In genomic region chrX:103259882-103260281, GRCm38 (mm10) we compare ENCODE assay signal across 9 mouse cellular contexts.
DNase-seq lines count a peak whose midpoint lies in the region; ATAC-seq and TF ChIP-seq lines count a peak whose summit lies in the region.
"Had no signal": no experiment of that assay in that cellular context is flagged by ENCODE, and none has a peak within 500 bp of the region (broad histone marks: within the 10 kb centered on the region; RNA-seq: fewer than 3 reads in every experiment).

No protein-coding gene starts in this region.

- H3K9me3 ChIP-seq in forebrain, embryonic 15.5 days = no peaks in the 10 kb centered on the region
- no peaks in the 10 kb centered on the region for H3K9me3 ChIP-seq in forebrain, embryonic 11.5 days (ENCODE audit: control insufficient read depth, low read length)
- no peaks in the 10 kb centered on the region for H3K9me3 ChIP-seq in liver, embryonic 12.5 days (replicated peaks)
- no peaks in the 10 kb centered on the region for H3K9me3 ChIP-seq in neural tube, embryonic 13.5 days
- H3K9me3 ChIP-seq: heart, embryonic 15.5 days had no signal

- peak; percentile 27 for TF ChIP-seq CTCF in liver, adult 2 months (IDR thresholded peaks at IDR 0.05; ENCODE audit: low read depth, low read length)

- WGBS in forebrain, embryonic 15.5 days = 5% methylated on average over 2 of the region's 2 CpGs
- 5% methylated on average over 2 of the region's 2 CpGs for whole genome bisulfite sequencing in forebrain, embryonic 11.5 days
- WGBS in liver, adult 2 months = 4% methylated on average over 2 of the region's 2 CpGs
- 2% methylated on average over 2 of the region's 2 CpGs for WGBS in liver, embryonic 12.5 days (ENCODE audit: insufficient replicate concordance)
- 2% methylated on average over 2 of the region's 2 CpGs for WGBS in neural tube, embryonic 13.5 days

- peak; percentile 58; the same call in 1 of the 2 replicates for ATAC-seq in forebrain, embryonic 15.5 days (replicated peaks)
- ATAC-seq in forebrain, embryonic 11.5 days (replicated peaks; ENCODE audit: low FRiP score) = no peak
- ATAC-seq in liver, embryonic 12.5 days = no peak
- ATAC-seq in neural tube, embryonic 13.5 days (ENCODE audit: low read depth) = 0 out of 2 replicates have a peak, but pooled peaks have one; percentile 59

- H3K36me3 ChIP-seq in forebrain, embryonic 15.5 days = no peaks in the 10 kb centered on the region
- no peaks in the 10 kb centered on the region for H3K36me3 ChIP-seq in forebrain, embryonic 11.5 days (ENCODE audit: control insufficient read depth, insufficient read depth, low read length)
- no peaks in the 10 kb centered on the region for H3K36me3 ChIP-seq in liver, adult 2 months (ENCODE audit: control insufficient read depth, insufficient read depth, low read length)
- no peaks in the 10 kb centered on the region for H3K36me3 ChIP-seq in liver, embryonic 12.5 days
- H3K36me3 ChIP-seq in neural tube, embryonic 13.5 days = no peaks in the 10 kb centered on the region
- H3K36me3 ChIP-seq: heart, embryonic 15.5 days had no signal

- no peaks in the 10 kb centered on the region for H3K4me1 ChIP-seq in forebrain, embryonic 15.5 days
- no peaks in the 10 kb centered on the region for H3K4me1 ChIP-seq in forebrain, embryonic 11.5 days (replicated peaks; ENCODE audit: control insufficient read depth, insufficient read depth, low read length)
- no peaks in the 10 kb centered on the region for H3K4me1 ChIP-seq in liver, adult 2 months (ENCODE audit: control insufficient read depth, insufficient read depth, low read length)
- no peaks in the 10 kb centered on the region for H3K4me1 ChIP-seq in liver, embryonic 12.5 days
- no peaks in the 10 kb centered on the region for H3K4me1 ChIP-seq in neural tube, embryonic 13.5 days (replicated peaks)
- H3K4me1 ChIP-seq: heart, embryonic 15.5 days had no signal

- H3K4me2 ChIP-seq in forebrain, embryonic 15.5 days (replicated peaks) = no peak overlapping the region
- no peak overlapping the region for H3K4me2 ChIP-seq in forebrain, embryonic 11.5 days (ENCODE audit: low read depth, low read length, severe bottlenecking)
- no peak overlapping the region for H3K4me2 ChIP-seq in liver, embryonic 12.5 days
- H3K4me2 ChIP-seq in neural tube, embryonic 13.5 days = no peak overlapping the region
- H3K4me2 ChIP-seq: heart, embryonic 15.5 days had no signal

- no peak overlapping the region for H3K4me3 ChIP-seq in forebrain, embryonic 15.5 days
- H3K4me3 ChIP-seq in forebrain, embryonic 11.5 days (ENCODE audit: low read depth, low read length) = no peak overlapping the region
- H3K4me3 ChIP-seq in liver, adult 2 months (ENCODE audit: insufficient read depth, low read depth, low read length) = no peak overlapping the region
- no peak overlapping the region for H3K4me3 ChIP-seq in liver, embryonic 12.5 days
- H3K4me3 ChIP-seq in neural tube, embryonic 13.5 days = no peak overlapping the region
- H3K4me3 ChIP-seq: heart, embryonic 15.5 days had no signal

- no peak for DNase-seq in forebrain, embryonic 11.5 days (ENCODE audit: low spot score)
- peak; percentile 30 for DNase-seq in liver, adult 2 months (ENCODE audit: extremely low read depth, low read depth, low spot score)
- DNase-seq in c-Kit-positive CD71-positive TER-119-negative erythroid progenitor cells, embryonic 14.5 days (ENCODE audit: low read depth) = peak; percentile 16
- peak; percentile 5 to 48 for DNase-seq in kidney, postnatal 36 days
- DNase-seq in urinary bladder, adult 18-20 months (ENCODE audit: low spot score in 2 of 2) = no peak

- H3K9ac ChIP-seq in forebrain, embryonic 15.5 days (replicated peaks) = no peak overlapping the region
- no peak overlapping the region for H3K9ac ChIP-seq in forebrain, embryonic 11.5 days (ENCODE audit: low read length)
- H3K9ac ChIP-seq in liver, adult 2 months (ENCODE audit: low read depth, low read length) = no peak overlapping the region
- H3K9ac ChIP-seq in liver, embryonic 12.5 days = no peak overlapping the region
- no peak overlapping the region for H3K9ac ChIP-seq in neural tube, embryonic 13.5 days
- H3K9ac ChIP-seq: heart, embryonic 15.5 days had no signal

- peaks cover 7% of the 10 kb centered on the region; the same call in 1 of the 2 replicates for H3K27me3 ChIP-seq in forebrain, embryonic 15.5 days
- peaks cover 6% of the 10 kb centered on the region; the same call in 1 of the 2 replicates for H3K27me3 ChIP-seq in forebrain, embryonic 11.5 days (ENCODE audit: control insufficient read depth, insufficient read depth, low read length)
- H3K27me3 ChIP-seq in liver, adult 2 months (ENCODE audit: control insufficient read depth, insufficient read depth, low read length) = no peaks in the 10 kb centered on the region
- H3K27me3 ChIP-seq in liver, embryonic 12.5 days (replicated peaks) = no peaks in the 10 kb centered on the region; the same call in 1 of the 2 replicates
- peaks cover 64% of the 10 kb centered on the region for H3K27me3 ChIP-seq in neural tube, embryonic 13.5 days

- no peak for TF ChIP-seq POLR2A in liver, adult 2 months (IDR thresholded peaks at IDR 0.05; ENCODE audit: extremely low read depth, insufficient read depth, low read length)

- H3K79me2 ChIP-seq in liver, adult 2 months (ENCODE audit: control insufficient read depth, insufficient read depth, low read length) = no peaks in the 10 kb centered on the region

- no peak overlapping the region for H3K27ac ChIP-seq in forebrain, embryonic 15.5 days (replicated peaks)
- no peak overlapping the region for H3K27ac ChIP-seq in forebrain, embryonic 11.5 days (ENCODE audit: low read depth, low read length)
- H3K27ac ChIP-seq in liver, adult 2 months (replicated peaks; ENCODE audit: insufficient read depth, low read depth, low read length) = no peak overlapping the region
- H3K27ac ChIP-seq in liver, embryonic 12.5 days = no peak overlapping the region
- no peak overlapping the region for H3K27ac ChIP-seq in neural tube, embryonic 13.5 days (replicated peaks)
- H3K27ac ChIP-seq: heart, embryonic 15.5 days had no signal

Comparison
In these comparisons a context has a peak if more than half of its experiments do, and no peak if none do; other contexts are left out.
1. ATAC-seq: peak in forebrain, embryonic 15.5 days (single experiment) and neural tube, embryonic 13.5 days (single experiment); none in forebrain, embryonic 11.5 days (single experiment) and liver, embryonic 12.5 days (single experiment).
2. DNase-seq: peak in liver, adult 2 months (single experiment), c-Kit-positive CD71-positive TER-119-negative erythroid progenitor cells, embryonic 14.5 days (single experiment) and kidney, postnatal 36 days (2 of 2); none in forebrain, embryonic 11.5 days (single experiment) and urinary bladder, adult 18-20 months (0 of 2).